In the genomic region with DNA sequence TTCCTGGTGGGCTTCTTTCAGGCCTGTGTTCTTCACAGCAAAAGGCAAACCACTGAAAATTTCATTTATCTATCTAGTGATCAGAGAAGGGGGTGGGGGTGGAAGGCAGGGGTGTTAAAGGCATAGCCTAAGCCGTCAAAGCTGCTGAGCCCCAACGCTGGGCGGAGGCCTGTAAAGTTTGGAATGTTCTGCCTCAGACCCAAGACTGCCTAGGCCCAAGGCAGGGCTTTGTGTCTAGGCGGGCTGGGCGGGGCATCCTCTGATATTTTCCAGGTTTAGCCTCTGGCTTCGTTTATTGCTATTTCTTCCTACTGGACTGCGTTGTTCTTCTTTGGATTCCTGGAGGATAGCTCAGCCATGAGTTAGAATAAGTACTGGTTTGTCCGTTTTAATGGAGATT, we compare ENCODE assay signal across 8 mouse cellular contexts. TPM values are rescaled to one million over a fixed set of nuclear protein-coding genes. Genes with fewer than 3 reads are reported as not detected.
DNase-seq lines count a peak whose midpoint lies in the region; ATAC-seq lines count a peak whose summit lies in the region.

No protein-coding gene starts in this region.

- peak overlapping the region; percentile 61 for H3K4me3 ChIP-seq in embryonic facial prominence, embryonic 15.5 days (replicated peaks)
- H3K4me3 ChIP-seq in heart, embryonic 14.5 days (ENCODE audit: control insufficient read depth in 1 of 2, insufficient read depth in 1 of 2, low read depth in 1 of 2, low read length in 2 of 2): peak overlapping the region; percentile 46 to 63
- H3K4me3 ChIP-seq in midbrain, embryonic 12.5 days: peak overlapping the region; percentile 48

- H3K27ac ChIP-seq in embryonic facial prominence, embryonic 15.5 days (replicated peaks): peak overlapping the region; percentile 95
- H3K27ac ChIP-seq in heart, embryonic 14.5 days (replicated peaks in 1 of 2; ENCODE audit: control insufficient read depth in 1 of 2, insufficient read depth in 1 of 2, low read depth in 2 of 2, low read length in 2 of 2): peak overlapping the region; percentile 62 to 71
- H3K27ac ChIP-seq in midbrain, embryonic 12.5 days (replicated peaks): no peak overlapping the region

- H3K9me3 ChIP-seq in embryonic facial prominence, embryonic 15.5 days (replicated peaks): no peaks in the 10 kb centered on the region
- no peaks in the 10 kb centered on the region for H3K9me3 ChIP-seq in heart, embryonic 14.5 days (ENCODE audit: control insufficient read depth, low read length)
- no peaks in the 10 kb centered on the region for H3K9me3 ChIP-seq in midbrain, embryonic 12.5 days

- 0 out of 2 replicates have a peak overlapping the region, but pooled peaks have one; percentile 65 for H3K9ac ChIP-seq in embryonic facial prominence, embryonic 15.5 days
- peak overlapping the region; percentile 76 for H3K9ac ChIP-seq in heart, embryonic 14.5 days (ENCODE audit: low read length)
- peak overlapping the region; percentile 66; the same call in 1 of the 2 replicates for H3K9ac ChIP-seq in midbrain, embryonic 12.5 days (replicated peaks)

- peaks cover 31% of the 10 kb centered on the region for H3K4me1 ChIP-seq in embryonic facial prominence, embryonic 15.5 days
- peaks cover 18 to 31% of the 10 kb centered on the region in 2 experiments for H3K4me1 ChIP-seq in heart, embryonic 14.5 days (ENCODE audit: control insufficient read depth in 2 of 2, insufficient read depth in 2 of 2, low read length in 2 of 2)
- peaks cover 18% of the 10 kb centered on the region for H3K4me1 ChIP-seq in midbrain, embryonic 12.5 days

- ATAC-seq in embryonic facial prominence, embryonic 15.5 days (ENCODE audit: insufficient number of reproducible peaks, low FRiP score, low TSS enrichment, low read depth): peak; percentile 80
- no peak for ATAC-seq in heart, embryonic 14.5 days (ENCODE audit: insufficient number of reproducible peaks, insufficient read depth, low FRiP score, low read depth)
- ATAC-seq in midbrain, embryonic 12.5 days (ENCODE audit: low FRiP score, low read depth): peak; percentile 35

- WGBS in embryonic facial prominence, embryonic 15.5 days: 25% methylated on average over 8 of the region's 8 CpGs
- WGBS in heart, embryonic 14.5 days: 44% methylated on average over 8 of the region's 8 CpGs
- 43% methylated on average over 8 of the region's 8 CpGs for WGBS in midbrain, embryonic 12.5 days

- no peaks in the 10 kb centered on the region for H3K27me3 ChIP-seq in embryonic facial prominence, embryonic 15.5 days
- H3K27me3 ChIP-seq in heart, embryonic 14.5 days (ENCODE audit: control insufficient read depth, insufficient read depth, low read length): no peaks in the 10 kb centered on the region
- H3K27me3 ChIP-seq in midbrain, embryonic 12.5 days: peaks cover 30% of the 10 kb centered on the region

- H3K4me2 ChIP-seq in embryonic facial prominence, embryonic 15.5 days (replicated peaks): peak overlapping the region; percentile 85
- peak overlapping the region; percentile 70 for H3K4me2 ChIP-seq in heart, embryonic 14.5 days (ENCODE audit: low read length)
- peak overlapping the region; percentile 82 for H3K4me2 ChIP-seq in midbrain, embryonic 12.5 days (replicated peaks)

- peak; percentile 90 for DNase-seq in NIH3T3 (ENCODE audit: low read depth)
- peak; percentile 47 for DNase-seq in kidney, postnatal 14 days
- DNase-seq in thymus, postnatal 0 days (ENCODE audit: low spot score): no peak
- no peak for DNase-seq in thymus, postnatal 14 days
- no peak for DNase-seq in cerebellum, adult 11 months

- H3K36me3 ChIP-seq in embryonic facial prominence, embryonic 15.5 days: no peaks in the 10 kb centered on the region
- no peaks in the 10 kb centered on the region for H3K36me3 ChIP-seq in heart, embryonic 14.5 days (ENCODE audit: control insufficient read depth, insufficient read depth, low read length)
- no peaks in the 10 kb centered on the region for H3K36me3 ChIP-seq in midbrain, embryonic 12.5 days

RNA-seq across cellular contexts. Expression of gene Cavin3, which starts 0.3 kb away (rescaled TPM):
- polyA plus RNA-seq in embryonic facial prominence, embryonic 15.5 days (2015; fragmentation: Nextera tagmentation; extraction: Ambion mirVana): 150 and 156 TPM in 2 replicates
- 93.8 and 99.0 TPM in 2 replicates for polyA plus RNA-seq in heart, embryonic 14.5 days (2014; fragmentation: Nextera tagmentation; extraction: Ambion mirVana)
- 28.0 and 36.3 TPM in 2 replicates for polyA plus RNA-seq in midbrain, embryonic 12.5 days (2016; fragmentation: Nextera tagmentation; extraction: Ambion mirVana)
- polyA plus RNA-seq in thymus, postnatal 0 days (2015; fragmentation: Nextera tagmentation; extraction: Ambion mirVana): 14.0 and 15.1 TPM in 2 replicates

RNA-seq across cellular contexts. Expression of gene Cckbr, which starts 56.9 kb away (rescaled TPM):
- 0.48 and 0.49 TPM in 2 replicates for polyA plus RNA-seq in embryonic facial prominence, embryonic 15.5 days (2015; fragmentation: Nextera tagmentation; extraction: Ambion mirVana)
- polyA plus RNA-seq in heart, embryonic 14.5 days (2014; fragmentation: Nextera tagmentation; extraction: Ambion mirVana): not detected in 2 replicates
- polyA plus RNA-seq in midbrain, embryonic 12.5 days (2016; fragmentation: Nextera tagmentation; extraction: Ambion mirVana): 0.17 and 0.29 TPM in 2 replicates
- 0.06 and 0.20 TPM in 2 replicates for polyA plus RNA-seq in thymus, postnatal 0 days (2015; fragmentation: Nextera tagmentation; extraction: Ambion mirVana)

Comparison
In these comparisons a context has a peak if more than half of its experiments do, and no peak if none do; other contexts are left out.
1. DNase-seq: peak in NIH3T3 (single experiment) and kidney, postnatal 14 days (single experiment); none in thymus, postnatal 0 days (single experiment), thymus, postnatal 14 days (single experiment) and cerebellum, adult 11 months (single experiment).
2. Peak in every context shown above with its lines, with median percentiles within 50 percentile points of each other: H3K4me2 ChIP-seq, H3K4me3 ChIP-seq and H3K9ac ChIP-seq.